In genomic region chr12:17661483-17661920, GRCm38 (mm10) we compare ENCODE assay signal across 9 mouse cellular contexts. TPM values are rescaled to one million over a fixed set of nuclear protein-coding genes. Genes with fewer than 3 reads are reported as not detected.
DNase-seq lines count a peak whose midpoint lies in the region; ATAC-seq lines count a peak whose summit lies in the region.
"Had no signal": no experiment of that assay in that cellular context is flagged by ENCODE, and none has a peak within 500 bp of the region (broad histone marks: within the 10 kb centered on the region; RNA-seq: fewer than 3 reads in every experiment).

No protein-coding gene starts in this region.

- H3K27me3 ChIP-seq in neural tube, embryonic 15.5 days (replicated peaks) = no peaks in the 10 kb centered on the region

- H3K27ac ChIP-seq in neural tube, embryonic 15.5 days (replicated peaks) = no peak overlapping the region

- H3K4me1 ChIP-seq in neural tube, embryonic 15.5 days = peaks cover 4% of the 10 kb centered on the region; the same call in 1 of the 2 replicates

- intact Hi-C loops in heart, postnatal 25 days (cut with DNase I) = loop anchor here (10.0 kb wide), 1 partner anchor 107 kb away; no protein-coding TSS in a partner anchor
- intact Hi-C loops in heart, postnatal 14 days (cut with DNase I) = no loop called here

- no peaks in the 10 kb centered on the region for H3K36me3 ChIP-seq in neural tube, embryonic 15.5 days
- H3K36me3 ChIP-seq: G1E had no signal

- no peak overlapping the region for H3K4me2 ChIP-seq in neural tube, embryonic 15.5 days

- ATAC-seq in neural tube, embryonic 15.5 days (ENCODE audit: low FRiP score) = 0 out of 2 replicates have a peak, but pooled peaks have one; percentile 25

- peak; percentile 89 for DNase-seq in heart, adult 11 months
- DNase-seq in heart, postnatal 25 days (ENCODE audit: low spot score) = no peak
- DNase-seq in embryo, embryonic 10 days (ENCODE audit: low spot score) = peak; percentile 57
- DNase-seq in heart, postnatal 14 days = peak; percentile 12 to 34
- DNase-seq in large intestine, adult 2 months (ENCODE audit: low read depth, low spot score) = peak; percentile 57
- DNase-seq in layer of hippocampus, postnatal 25 days (ENCODE audit: extremely low spot score in 1 of 2, low spot score in 1 of 2) = no peak
- DNase-seq in urinary bladder, adult 2 months (ENCODE audit: low spot score) = no peak

- H3K9ac ChIP-seq in neural tube, embryonic 15.5 days (replicated peaks) = no peak overlapping the region

- H3K4me3 ChIP-seq in neural tube, embryonic 15.5 days (replicated peaks) = no peak overlapping the region

- H3K9me3 ChIP-seq in neural tube, embryonic 15.5 days (replicated peaks) = no peaks in the 10 kb centered on the region

- 3% methylated on average over 4 of the region's 4 CpGs for WGBS in large intestine, adult 2 months
- WGBS in neural tube, embryonic 15.5 days = 9% methylated on average over 4 of the region's 4 CpGs

RNA-seq across cellular contexts. Expression of gene Hpcal1, which starts 29.2 kb away (rescaled TPM):
- total RNA-seq in heart, postnatal 25 days (2021) = 10 to 100 TPM; 15.3 to 20.8 TPM
- total RNA-seq in heart, postnatal 14 days (2021) = 10 to 100 TPM; 26.4 to 27.1 TPM
- 86.2 and 86.6 TPM in 2 replicates for polyA plus RNA-seq in large intestine, adult 2 months (2012; rRNA removed)
- polyA plus RNA-seq in neural tube, embryonic 15.5 days (2015; fragmentation: Nextera tagmentation; extraction: Ambion mirVana) = 130 and 133 TPM in 2 replicates
- total RNA-seq in layer of hippocampus, postnatal 25 days (2021) = 10 to 100 TPM; 54.9 to 65.3 TPM
- 52.8 and 56.0 TPM in 2 replicates for polyA plus RNA-seq in urinary bladder, adult 2 months (2012; rRNA removed)
- total RNA-seq: G1E had no signal
- polyA plus RNA-seq: G1E had no signal

Comparison
In these comparisons a context has a peak if more than half of its experiments do, and no peak if none do; other contexts are left out.
1. DNase-seq: peak in heart, adult 11 months (single experiment), embryo, embryonic 10 days (single experiment), heart, postnatal 14 days (2 of 2) and large intestine, adult 2 months (single experiment); none in heart, postnatal 25 days (single experiment), layer of hippocampus, postnatal 25 days (0 of 2) and urinary bladder, adult 2 months (single experiment).